Mouse (Mus musculus) lung, postnatal 0 days (tissue): ENCODE measurements around the gene Capza3.

ENCODE experiments used
- CTCF ChIP-seq: IDR thresholded peaks from 2 replicates; pipeline ENCODE4 v1.5.1; 2016; ENCODE audit warnings: antibody characterized with exemption, mild to moderate bottlenecking
- EP300 ChIP-seq: IDR thresholded peaks from 2 replicates; pipeline ENCODE4 v1.6.1; 2016; ENCODE audit warnings: antibody characterized with exemption, mild to moderate bottlenecking, control low read depth

- TF ChIP-seq CTCF (no peak), EP300 (no peak)
These were observed at the start of gene Capza3 for GRCm38 (mm10) chr6:140040952-140041351.
